In the genomic region with DNA sequence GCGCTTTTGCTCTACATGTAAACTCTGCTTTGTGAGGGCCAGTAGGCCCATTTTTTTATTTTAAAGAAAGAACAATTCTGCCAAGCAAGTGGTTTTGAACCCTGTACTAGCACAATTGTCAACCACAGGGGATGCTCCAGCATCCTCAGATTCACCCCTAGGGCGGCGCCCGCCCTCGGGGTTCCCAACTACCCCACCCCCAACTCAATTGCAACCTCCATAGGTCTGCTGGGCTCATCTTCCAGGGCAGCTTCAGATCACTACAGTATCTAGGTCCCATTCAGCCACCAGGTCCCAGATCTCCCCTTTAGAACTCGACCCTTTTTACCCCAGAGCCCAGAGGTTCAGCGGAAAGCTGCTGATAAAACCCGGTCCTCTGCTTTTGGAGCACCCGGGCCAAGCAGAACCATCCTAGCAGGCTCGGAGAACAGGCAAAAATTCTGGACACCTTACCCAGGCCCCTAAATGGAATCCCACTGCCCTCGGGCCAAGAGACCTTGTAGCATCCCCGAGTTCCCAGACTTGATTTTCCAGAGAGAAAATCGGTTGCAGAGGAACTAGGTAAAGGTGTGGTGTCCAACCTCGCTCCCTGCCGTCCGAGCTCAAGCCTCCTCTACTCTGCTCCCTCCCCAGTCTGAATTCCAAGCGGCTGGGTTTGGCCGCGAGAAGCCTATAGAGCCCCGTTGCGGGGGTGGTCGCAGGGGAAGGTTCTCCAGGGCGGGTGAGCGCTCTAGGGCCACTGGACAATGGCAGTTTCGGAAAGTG, we compare ENCODE assay signal across 11 mouse cellular contexts. TPM values are rescaled to one million over a fixed set of nuclear protein-coding genes. Genes with fewer than 3 reads are reported as not detected.
A peak's percentile ranks its signal among the peaks of the same experiment; 100 is the strongest.
DNase-seq lines count a peak whose midpoint lies in the region; ATAC-seq lines count a peak whose summit lies in the region.
"Had no signal": no experiment of that assay in that cellular context is flagged by ENCODE, and none has a peak within 500 bp of the region (broad histone marks: within the 10 kb centered on the region; RNA-seq: fewer than 3 reads in every experiment).

No protein-coding gene starts in this region.

- H3K4me2 ChIP-seq in heart, embryonic 13.5 days = peak overlapping the region; percentile 54; the same call in 1 of the 2 replicates
- H3K4me2 ChIP-seq in limb, embryonic 12.5 days = no peak overlapping the region

- peaks cover 96% of the 10 kb centered on the region for H3K27me3 ChIP-seq in heart, embryonic 13.5 days (replicated peaks)
- peaks cover 91% of the 10 kb centered on the region for H3K27me3 ChIP-seq in limb, embryonic 12.5 days

- no peaks in the 10 kb centered on the region for H3K36me3 ChIP-seq in heart, embryonic 13.5 days
- no peaks in the 10 kb centered on the region for H3K36me3 ChIP-seq in limb, embryonic 12.5 days

- H3K9ac ChIP-seq in heart, embryonic 13.5 days = no peak overlapping the region
- no peak overlapping the region for H3K9ac ChIP-seq in limb, embryonic 12.5 days (replicated peaks)

- DNase-seq in heart, adult 18-20 months = no peak
- peak; percentile 43 to 56 for DNase-seq in spleen, postnatal 36 days (ENCODE audit: low spot score in 2 of 2)
- DNase-seq in spleen, postnatal 4 days (ENCODE audit: low spot score in 2 of 2) = no peak
- DNase-seq in cerebellum, adult 11 months = no peak
- DNase-seq in adrenal gland, postnatal 4 days (ENCODE audit: low spot score in 2 of 2) = no peak
- no peak for DNase-seq in kidney, postnatal 14 days
- DNase-seq: cerebellum, adult 8-10 months; right cerebral cortex, postnatal 25 days; thymus, postnatal 36 days had no signal

- WGBS in heart, embryonic 13.5 days = 2% methylated on average over 25 of the region's 25 CpGs
- 2% methylated on average over 25 of the region's 25 CpGs for WGBS in limb, embryonic 12.5 days

- peaks cover 28% of the 10 kb centered on the region for H3K4me1 ChIP-seq in heart, embryonic 13.5 days
- H3K4me1 ChIP-seq in limb, embryonic 12.5 days (replicated peaks) = peaks cover 20% of the 10 kb centered on the region

- H3K4me3 ChIP-seq in heart, embryonic 13.5 days = peak overlapping the region; percentile 33
- H3K4me3 ChIP-seq in limb, embryonic 12.5 days (replicated peaks) = peak overlapping the region; percentile 21; the same call in 1 of the 2 replicates

- no peak for ATAC-seq in heart, embryonic 13.5 days (ENCODE audit: extremely low read depth, insufficient number of reproducible peaks, low FRiP score, low TSS enrichment)
- no peak for ATAC-seq in limb, embryonic 12.5 days (ENCODE audit: insufficient number of reproducible peaks, insufficient read depth, low FRiP score, low TSS enrichment, low read depth)

- H3K9me3 ChIP-seq in heart, embryonic 13.5 days = no peaks in the 10 kb centered on the region
- H3K9me3 ChIP-seq in limb, embryonic 12.5 days = no peaks in the 10 kb centered on the region

- no peak overlapping the region for H3K27ac ChIP-seq in heart, embryonic 13.5 days (replicated peaks)
- H3K27ac ChIP-seq in limb, embryonic 12.5 days = no peak overlapping the region

RNA-seq across cellular contexts. Expression of a gene that starts 1.0 kb away (rescaled TPM):
- 0.07 TPM in 1 of 2 replicates, not detected in the other for polyA plus RNA-seq in heart, embryonic 13.5 days (2015; fragmentation: Nextera tagmentation; extraction: Ambion mirVana)
- 1 to 10 TPM in 1 of 2 experiments, under 1 TPM in 1; 0.82 to 8.7 TPM for total RNA-seq in heart, adult 18-20 months (2021)
- not detected in 2 replicates for polyA plus RNA-seq in limb, embryonic 12.5 days (2016; fragmentation: Nextera tagmentation; extraction: Ambion mirVana)
- total RNA-seq in adrenal gland, postnatal 4 days (2021) = 1 to 10 TPM in 1 of 2 experiments, under 1 TPM in 1; 0.59 to 1.0 TPM

RNA-seq across cellular contexts. Expression of a gene that starts 44.4 kb away (rescaled TPM):
- polyA plus RNA-seq in heart, embryonic 13.5 days (2015; fragmentation: Nextera tagmentation; extraction: Ambion mirVana) = 15.5 and 23.7 TPM in 2 replicates
- 10 to 100 TPM in 1 of 2 experiments, 1 to 10 TPM in 1; 8.4 to 11.6 TPM for total RNA-seq in heart, adult 18-20 months (2021)
- 29.0 TPM in 2 replicates for polyA plus RNA-seq in limb, embryonic 12.5 days (2016; fragmentation: Nextera tagmentation; extraction: Ambion mirVana)
- total RNA-seq in adrenal gland, postnatal 4 days (2021) = 10 to 100 TPM; 49.1 to 53.2 TPM

Comparison
In these comparisons a context has a peak if more than half of its experiments do, and no peak if none do; other contexts are left out.
1. DNase-seq: peak in spleen, postnatal 36 days (2 of 2); none in heart, adult 18-20 months (0 of 2), spleen, postnatal 4 days (0 of 2), cerebellum, adult 11 months (single experiment), adrenal gland, postnatal 4 days (0 of 2) and kidney, postnatal 14 days (single experiment).